ENCODE assay signal across 35 mouse cellular contexts in the genomic region with DNA sequence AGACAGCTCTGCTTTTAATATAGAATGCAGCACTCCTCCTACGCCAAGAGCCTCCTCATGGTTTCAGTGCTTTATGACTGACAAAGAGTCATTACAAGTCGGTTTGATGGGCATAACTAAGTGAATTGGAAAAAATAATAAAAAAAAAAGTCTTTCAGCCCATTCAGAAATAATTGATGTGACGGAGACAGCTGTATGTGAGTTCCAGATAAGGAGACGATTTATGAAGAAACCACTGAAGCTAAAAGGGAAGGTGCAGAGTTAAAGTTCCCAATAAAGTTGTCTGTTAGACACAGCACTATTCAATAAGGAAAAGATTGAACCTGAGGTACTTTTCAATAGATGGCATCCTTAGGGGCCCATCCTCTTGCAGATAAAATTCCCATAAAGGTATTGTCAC.
"Had no signal": no experiment of that assay in that cellular context is flagged by ENCODE, and none has a peak within 500 bp of the region (broad histone marks: within the 10 kb centered on the region; RNA-seq: fewer than 3 reads in every experiment).

No protein-coding gene starts in this region.

- H3K4me2 ChIP-seq: heart, embryonic 11.5 days; heart, embryonic 12.5 days; heart, embryonic 13.5 days; heart, embryonic 15.5 days; hindbrain, embryonic 12.5 days; hindbrain, embryonic 13.5 days; hindbrain, embryonic 14.5 days; hindbrain, embryonic 15.5 days; intestine, embryonic 15.5 days; kidney, embryonic 15.5 days had no signal

- H3K36me3 ChIP-seq: heart, embryonic 10.5 days; heart, embryonic 12.5 days; heart, embryonic 13.5 days; heart, embryonic 15.5 days; hindbrain, embryonic 10.5 days; hindbrain, embryonic 12.5 days; hindbrain, embryonic 13.5 days; hindbrain, embryonic 15.5 days; intestine, embryonic 15.5 days; kidney, embryonic 15.5 days had no signal

- H3K9me3 ChIP-seq: heart, embryonic 10.5 days; heart, embryonic 12.5 days; heart, embryonic 13.5 days; heart, embryonic 15.5 days; hindbrain, embryonic 10.5 days; hindbrain, embryonic 12.5 days; hindbrain, embryonic 13.5 days; hindbrain, embryonic 15.5 days; intestine, embryonic 15.5 days; kidney, embryonic 15.5 days had no signal

- H3K27ac ChIP-seq: heart, embryonic 10.5 days; heart, embryonic 13.5 days; heart, embryonic 15.5 days; hindbrain, embryonic 10.5 days; hindbrain, embryonic 12.5 days; hindbrain, embryonic 13.5 days; hindbrain, embryonic 14.5 days; hindbrain, embryonic 15.5 days; hindbrain, postnatal 0 days; intestine, embryonic 15.5 days; kidney, embryonic 15.5 days; kidney, postnatal 0 days; layer of hippocampus, adult 2 months had no signal

- H3K4me3 ChIP-seq: heart, embryonic 10.5 days; heart, embryonic 12.5 days; heart, embryonic 13.5 days; heart, embryonic 15.5 days; hindbrain, embryonic 10.5 days; hindbrain, embryonic 12.5 days; hindbrain, embryonic 13.5 days; hindbrain, embryonic 15.5 days; intestine, embryonic 15.5 days; kidney, embryonic 15.5 days; layer of hippocampus, adult 2 months had no signal

- H3K4me1 ChIP-seq: heart, embryonic 10.5 days; heart, embryonic 12.5 days; heart, embryonic 15.5 days; hindbrain, embryonic 10.5 days; hindbrain, embryonic 12.5 days; hindbrain, embryonic 13.5 days; hindbrain, embryonic 15.5 days; intestine, embryonic 15.5 days; kidney, embryonic 15.5 days had no signal

- H3K27me3 ChIP-seq: heart, embryonic 12.5 days; heart, embryonic 13.5 days; heart, embryonic 15.5 days; hindbrain, embryonic 12.5 days; hindbrain, embryonic 13.5 days; hindbrain, embryonic 15.5 days; intestine, embryonic 15.5 days; kidney, embryonic 15.5 days had no signal

- H3K9ac ChIP-seq: heart, embryonic 12.5 days; heart, embryonic 13.5 days; heart, embryonic 15.5 days; hindbrain, embryonic 12.5 days; hindbrain, embryonic 13.5 days; hindbrain, embryonic 14.5 days; hindbrain, embryonic 15.5 days; intestine, embryonic 15.5 days; kidney, embryonic 15.5 days had no signal

- ATAC-seq: hindbrain, embryonic 16.5 days; hindbrain, postnatal 0 days; inflammation-experienced regulatory T-cells, adult 6 months; intestine, embryonic 15.5 days; intestine, embryonic 16.5 days; intestine, postnatal 0 days had no signal

- DNase-seq: heart, postnatal 10 days; heart, postnatal 14 days; heart, postnatal 36 days; heart, postnatal 4 days; kidney, adult 11 months; kidney, adult 18-20 months; kidney, adult 2 months; kidney, adult 8-10 months; kidney, adult 9 months; kidney, postnatal 10 days; kidney, postnatal 14 days; kidney, postnatal 25 days; kidney, postnatal 36 days; kidney, postnatal 4 days; layer of hippocampus, adult 9-11 months; layer of hippocampus, postnatal 36 days had no signal
